Mouse (Mus musculus) forebrain, embryonic 14.5 days (tissue): ENCODE data around the gene Cdc42bpg. TPM values are rescaled to one million over a fixed set of nuclear protein-coding genes. Genes with fewer than 3 reads are reported as not detected.

Experiments
- ATAC-seq: fragments of 200-750 bp; cut with Nextera tagmentation; 2 replicates; pipeline ENCODE4 v1.8.0; 2017; ENCODE audit warnings: mild to moderate bottlenecking, moderate library complexity
- DNase-seq: peaks from one replicate; pipeline ENCODE4 v3.0.0-alpha.2; 2015; ENCODE audit warnings: low spot score
- H3K27ac ChIP-seq: fragments of 300-500 bp; sonication (generic); 2 replicates; pipeline ENCODE4 v1.5.1; 2014; ENCODE audit warnings: low read depth, mild to moderate bottlenecking, control low read depth, low read length, moderate library complexity
- H3K27me3 ChIP-seq: fragments of 300-500 bp; sonication (generic); replicated peaks from 2 replicates; pipeline ENCODE4 v1.6.1; 2014; ENCODE audit warnings: low read length, control low read depth, mixed read lengths; ENCODE audit not compliant: control insufficient read depth, insufficient read depth
- H3K36me3 ChIP-seq: fragments of 300-500 bp; sonication (generic); 2 replicates; pipeline ENCODE4 v1.6.1; 2014; ENCODE audit warnings: low read length, control low read depth; ENCODE audit not compliant: control insufficient read depth, insufficient read depth
- H3K4me1 ChIP-seq: fragments of 300-500 bp; sonication (generic); 2 replicates; pipeline ENCODE4 v1.6.1; 2014; ENCODE audit warnings: antibody characterized with exemption, low read length, control low read depth; ENCODE audit not compliant: control insufficient read depth, insufficient read depth
- H3K4me2 ChIP-seq: fragments of 300-500 bp; sonication (generic); 2 replicates; pipeline ENCODE4 v1.6.1; 2014; ENCODE audit warnings: mild to moderate bottlenecking, control low read depth, low read length
- H3K4me3 ChIP-seq: fragments of 300-500 bp; sonication (generic); 2 replicates; pipeline ENCODE4 v1.5.1; 2014; ENCODE audit warnings: low read depth, low read length, control low read depth
- H3K9ac ChIP-seq: fragments of 300-500 bp; sonication (generic); 2 replicates; pipeline ENCODE4 v1.6.1; 2014; ENCODE audit warnings: mild to moderate bottlenecking, low read length, control low read depth, moderate library complexity
- H3K9me3 ChIP-seq: fragments of 300-500 bp; sonication (generic); replicated peaks from 2 replicates; pipeline ENCODE4 v1.6.1; 2016; ENCODE audit warnings: low read length, control low read depth, mixed read lengths; ENCODE audit not compliant: control insufficient read depth
- WGBS: fragments of 180-500 bp; shearing (Covaris S2); extraction: QIAGEN DNeasy Blood & Tissue Kit; methylation state at CpG from one replicate; pipeline ENCODE4 v1.1.7; 2014; 5-methylcytosine and 5-hydroxymethylcytosine counted together
- polyA plus RNA-seq: library from polyadenylated mRNA; unstranded; fragments of >200 nt; fragmentation: Nextera tagmentation; extraction: Ambion mirVana; gene quantifications from 2 replicates; pipeline ENCODE4 v1.2.1, GENCODE M21; 2014

The Cdc42bpg gene
- polyA plus RNA-seq, 1 experiment from 2014 or later = 0.61 TPM

DNA sequence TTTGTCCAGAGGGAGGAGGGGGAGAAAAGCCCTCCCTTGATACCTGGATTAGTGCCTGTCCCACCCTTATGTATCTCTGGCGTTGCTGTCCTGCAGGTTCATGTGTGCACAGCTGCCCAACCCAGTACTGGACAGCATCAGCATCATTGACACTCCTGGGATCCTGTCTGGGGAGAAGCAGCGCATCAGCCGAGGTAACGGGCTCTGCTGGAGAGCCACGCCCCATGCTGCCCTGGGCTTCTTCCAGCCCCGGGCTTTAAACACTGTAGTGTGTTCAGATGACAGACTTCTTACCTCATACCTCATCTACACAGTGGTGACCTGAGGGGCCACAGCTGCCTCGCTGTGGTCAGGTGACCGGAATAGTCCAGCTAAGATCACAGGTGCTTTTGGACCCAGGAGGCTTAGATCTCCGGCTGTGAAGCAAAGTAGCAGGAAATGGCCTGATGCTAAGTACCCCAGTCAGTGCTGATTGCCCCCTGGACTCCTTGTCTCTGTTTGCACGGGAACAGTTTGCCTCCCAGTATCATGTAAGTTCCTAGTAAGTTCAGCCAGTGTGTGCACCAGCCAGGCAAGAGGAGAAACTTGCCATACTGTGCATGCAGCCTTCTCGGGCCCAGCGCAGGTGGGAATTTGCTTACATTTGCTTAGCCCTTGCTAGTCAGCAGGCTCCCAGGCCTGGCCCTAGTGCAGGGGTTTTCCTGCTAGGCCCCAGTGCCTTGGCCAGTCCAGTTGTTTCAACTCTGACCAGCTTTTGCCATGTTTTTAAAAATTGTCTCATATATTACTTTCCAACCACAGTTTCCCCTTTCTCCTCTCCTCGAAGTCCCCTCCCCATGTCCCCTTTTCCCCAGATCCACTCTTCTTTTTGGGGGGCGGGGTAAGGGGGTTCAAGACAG lies 24.9 kb upstream of the Cdc42bpg start:
- Histone ChIP-seq H3K36me3 (peaks cover 61% of the 10 kb centered on the region), H3K27ac (no peak overlapping the region), H3K9ac (no peak overlapping the region), H3K4me1 (peaks cover 18% of the 10 kb centered on the region), H3K4me2 (no peak overlapping the region), H3K27me3 (no peaks in the 10 kb centered on the region), H3K9me3 (no peaks in the 10 kb centered on the region), H3K4me3 (no peak overlapping the region)
- WGBS = 90% methylated on average over 14 of the region's 14 CpGs
- DNase-seq (no peak), ATAC-seq (no peak)

- H3K4me2 ChIP-seq = no peak overlapping the region
- DNase-seq (no peak), ATAC-seq (no peak)
- H3K4me3 ChIP-seq = no peak overlapping the region
- no peak overlapping the region for H3K27ac ChIP-seq
- H3K9me3 ChIP-seq = no peaks in the 10 kb centered on the region
- no peak overlapping the region for H3K9ac ChIP-seq
- 90% methylated on average over 5 of the region's 5 CpGs for WGBS
- peaks cover 15% of the 10 kb centered on the region for H3K4me1 ChIP-seq
- H3K36me3 ChIP-seq = peaks cover 68% of the 10 kb centered on the region
- no peaks in the 10 kb centered on the region for H3K27me3 ChIP-seq
These were observed 23.3 kb upstream of the Cdc42bpg start for GRCm38 (mm10) chr19:6283001-6283400.

DNA sequence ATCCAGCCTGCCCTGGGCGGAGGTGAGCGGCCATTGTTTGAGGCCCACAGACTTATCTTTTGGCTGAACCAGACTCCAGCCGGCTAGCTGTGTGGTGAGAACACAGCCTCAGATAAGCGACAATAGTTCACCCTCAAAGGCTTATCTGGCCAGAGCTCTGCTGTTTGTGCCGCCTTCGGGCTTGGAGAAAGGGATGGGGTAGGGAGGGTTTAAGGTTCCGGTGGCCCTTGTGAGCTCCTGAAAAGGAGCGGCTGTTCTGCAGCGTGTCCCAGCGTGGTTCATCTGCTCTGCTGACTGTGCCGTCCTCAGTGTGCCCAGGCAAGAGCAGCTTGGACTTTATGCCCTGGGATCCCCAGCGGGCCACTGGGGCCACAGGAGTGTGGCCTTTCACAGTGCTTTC lies 21.8 kb upstream of the Cdc42bpg start:
- Histone ChIP-seq H3K27ac (no peak overlapping the region), H3K4me2 (no peak overlapping the region), H3K9me3 (no peaks in the 10 kb centered on the region), H3K36me3 (peaks cover 68% of the 10 kb centered on the region), H3K4me1 (no peaks in the 10 kb centered on the region; the same call in 1 of the 2 replicates), H3K9ac (no peak overlapping the region), H3K27me3 (no peaks in the 10 kb centered on the region), H3K4me3 (no peak overlapping the region)
- DNase-seq (no peak), ATAC-seq (no peak)
- 91% methylated on average over 12 of the region's 12 CpGs for WGBS

GRCm38 (mm10) chr19:6285226-6285625 lies 21.0 kb upstream of the Cdc42bpg start:
- ATAC-seq (no peak), DNase-seq (no peak)
- H3K9ac ChIP-seq = no peak overlapping the region
- no peaks in the 10 kb centered on the region for H3K9me3 ChIP-seq
- no peaks in the 10 kb centered on the region for H3K27me3 ChIP-seq
- H3K36me3 ChIP-seq = peaks cover 64% of the 10 kb centered on the region
- 85% methylated on average over 8 of the region's 8 CpGs for WGBS
- no peak overlapping the region for H3K27ac ChIP-seq
- H3K4me2 ChIP-seq = no peak overlapping the region
- no peaks in the 10 kb centered on the region for H3K4me1 ChIP-seq
- no peak overlapping the region for H3K4me3 ChIP-seq

DNA sequence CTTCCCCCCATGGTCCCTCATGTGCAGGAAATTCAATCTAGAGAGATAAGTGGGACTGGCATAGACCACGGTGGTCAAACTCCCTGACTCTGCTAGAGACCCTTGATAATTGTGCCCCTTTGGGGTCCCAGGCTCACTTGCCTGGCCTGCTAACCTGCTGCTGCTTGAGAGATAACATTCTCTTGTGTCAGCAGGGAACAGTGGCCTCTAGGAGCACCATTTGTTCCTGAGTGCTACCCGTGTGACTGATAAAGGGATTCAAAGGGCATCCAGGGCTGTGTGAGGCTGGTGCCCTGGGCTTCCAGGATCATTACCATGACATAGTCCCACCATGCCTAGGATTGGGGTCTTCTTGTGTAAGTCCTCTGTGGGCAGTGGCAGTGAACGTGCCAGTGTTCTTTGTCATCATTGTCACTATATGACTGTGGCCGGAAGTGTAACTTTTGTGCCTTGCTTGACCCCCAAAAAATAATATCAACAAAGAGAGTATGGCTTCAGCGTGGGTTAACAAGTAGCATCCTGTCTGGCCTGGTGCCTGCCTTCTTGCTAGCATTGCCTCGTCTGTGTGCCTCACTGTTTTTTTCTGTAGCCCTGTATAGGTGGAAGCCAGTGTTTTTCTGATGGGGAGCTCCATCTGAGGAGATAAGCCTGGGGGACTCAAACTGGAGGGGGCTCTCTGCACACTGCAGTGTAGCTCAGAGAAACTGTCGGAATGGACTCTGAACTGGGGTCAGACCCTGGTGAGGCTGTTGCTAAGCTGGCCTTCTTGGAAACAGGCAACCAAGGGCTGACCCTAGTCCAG lies 20.4 kb upstream of the Cdc42bpg start:
- no peak for ATAC-seq
- 86% methylated on average over 7 of the region's 7 CpGs for WGBS
- Histone ChIP-seq H3K27ac (no peak overlapping the region), H3K9ac (no peak overlapping the region), H3K4me1 (no peaks in the 10 kb centered on the region), H3K27me3 (no peaks in the 10 kb centered on the region), H3K36me3 (peaks cover 58% of the 10 kb centered on the region), H3K4me2 (no peak overlapping the region), H3K9me3 (no peaks in the 10 kb centered on the region), H3K4me3 (no peak overlapping the region)
- no peak for DNase-seq

DNA sequence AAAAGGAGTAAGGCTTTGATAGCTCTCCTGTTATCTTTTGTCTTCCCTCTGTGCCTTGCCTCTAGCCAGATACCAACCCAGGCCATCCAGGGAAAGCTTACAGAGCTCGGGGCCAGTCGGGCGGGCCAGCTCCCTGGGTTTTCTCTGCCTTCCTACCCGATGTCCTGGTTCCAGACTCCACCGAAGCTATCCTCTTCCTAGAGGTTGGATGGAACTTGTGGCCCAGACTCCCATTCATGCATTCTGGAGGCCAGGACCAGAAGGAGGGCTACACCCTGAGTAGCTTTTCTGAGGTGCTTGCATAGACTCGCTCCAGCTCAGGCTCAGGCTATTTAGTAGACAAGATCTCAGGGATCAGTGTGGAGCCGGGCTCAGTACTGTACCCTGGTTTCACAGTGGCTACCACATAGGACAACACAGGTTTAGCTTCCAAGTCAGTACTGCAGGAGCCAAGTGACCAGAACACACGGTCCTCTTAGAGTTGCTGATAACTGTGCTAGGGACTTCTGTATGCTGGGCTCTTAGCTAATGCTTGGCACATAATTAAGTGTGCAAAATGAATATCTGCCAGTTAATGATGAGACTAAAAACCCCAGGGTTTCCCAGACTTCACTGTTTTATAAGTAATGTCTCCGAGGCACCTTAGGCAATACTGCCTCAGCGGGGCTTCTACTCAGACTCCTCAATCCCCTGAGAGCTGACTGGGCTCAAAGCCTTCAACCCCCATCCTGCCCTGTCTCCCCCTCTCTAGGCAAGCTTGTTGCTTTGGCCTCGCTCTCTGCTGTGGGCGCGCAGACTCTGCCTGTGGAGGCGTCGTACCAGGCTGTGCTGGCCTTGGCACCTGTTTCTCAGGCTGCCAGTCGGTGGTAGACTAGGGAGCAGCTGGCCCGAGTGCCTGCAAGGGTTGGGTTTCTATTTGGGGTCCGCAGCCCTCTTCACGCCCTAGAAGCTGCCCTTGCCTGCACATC lies 19.5 kb upstream of the Cdc42bpg start:
- no peak overlapping the region for H3K4me2 ChIP-seq
- ATAC-seq (no peak), DNase-seq (no peak)
- no peak overlapping the region for H3K4me3 ChIP-seq
- H3K9me3 ChIP-seq = no peaks in the 10 kb centered on the region
- H3K27ac ChIP-seq = no peak overlapping the region
- H3K36me3 ChIP-seq = peaks cover 51% of the 10 kb centered on the region
- H3K4me1 ChIP-seq = no peaks in the 10 kb centered on the region
- 85% methylated on average over 19 of the region's 19 CpGs for WGBS
- H3K9ac ChIP-seq = no peak overlapping the region
- H3K27me3 ChIP-seq = no peaks in the 10 kb centered on the region

DNA sequence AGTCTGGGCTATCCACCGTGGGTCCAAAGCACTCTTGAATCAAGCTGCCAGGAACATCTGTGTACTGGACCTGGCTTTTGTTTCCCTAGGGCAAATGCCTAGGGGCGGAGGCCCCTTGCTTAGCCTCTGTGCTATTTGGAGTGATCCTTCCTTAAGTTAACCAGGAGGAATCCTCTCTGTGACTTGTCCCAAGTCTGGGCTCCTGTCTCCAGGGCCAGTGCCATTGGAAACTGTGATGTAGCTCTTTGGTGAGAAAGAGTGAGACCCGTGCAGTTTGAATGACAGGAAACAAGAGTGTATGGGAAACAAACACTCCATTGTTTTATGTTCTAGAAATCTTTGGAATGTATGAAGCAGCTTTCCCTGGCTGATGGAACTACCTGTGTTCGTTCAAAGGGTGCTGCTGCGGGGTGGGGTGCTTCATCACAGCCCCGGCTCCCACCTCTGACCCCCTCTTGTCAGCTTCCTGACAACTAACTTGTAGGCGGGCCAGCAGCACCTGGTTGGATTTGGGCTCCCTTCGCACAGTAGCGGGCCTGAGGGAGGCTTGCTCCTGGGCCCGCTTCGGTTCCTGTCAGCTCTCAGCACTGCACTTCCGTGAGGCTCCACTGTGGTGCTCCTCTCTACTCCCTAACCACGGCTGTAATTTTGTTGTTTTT lies 17.9 kb upstream of the Cdc42bpg start:
- no peak overlapping the region for H3K4me3 ChIP-seq
- H3K27ac ChIP-seq = no peak overlapping the region
- ATAC-seq (no peak), DNase-seq (no peak)
- no peaks in the 10 kb centered on the region for H3K27me3 ChIP-seq
- WGBS = 81% methylated on average over 13 of the region's 13 CpGs
- no peak overlapping the region for H3K4me2 ChIP-seq
- peaks cover 36% of the 10 kb centered on the region for H3K36me3 ChIP-seq
- no peaks in the 10 kb centered on the region for H3K9me3 ChIP-seq
- H3K9ac ChIP-seq = no peak overlapping the region
- H3K4me1 ChIP-seq = no peaks in the 10 kb centered on the region

DNA sequence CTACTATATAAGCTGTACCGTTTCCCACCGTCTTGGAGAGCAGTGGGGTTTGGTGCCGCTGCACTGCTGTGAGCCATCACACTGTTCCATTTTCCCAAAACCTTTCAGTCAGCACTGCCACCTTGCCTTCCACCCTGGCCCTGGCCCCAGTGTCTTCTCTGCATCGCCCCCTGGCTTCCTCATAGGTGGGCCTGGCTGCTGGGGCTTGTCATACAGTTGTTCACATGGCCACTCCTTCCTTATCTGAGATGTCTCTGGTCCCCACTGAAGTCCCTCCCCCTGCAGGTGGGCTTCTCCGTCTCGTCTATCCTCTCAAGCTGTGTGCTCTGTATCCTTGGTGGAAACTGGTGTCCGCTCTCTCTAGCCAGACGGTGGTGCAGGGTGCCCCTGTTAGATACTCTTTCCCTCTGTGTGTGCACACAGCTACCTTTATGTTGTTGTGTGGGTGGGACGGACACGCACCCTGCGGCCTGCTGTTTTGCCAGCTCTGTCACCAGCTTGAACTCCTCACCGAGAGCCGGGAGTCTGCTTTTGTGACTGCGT lies 16.5 kb upstream of the Cdc42bpg start:
- Histone ChIP-seq H3K36me3 (peaks cover 31% of the 10 kb centered on the region), H3K27me3 (no peaks in the 10 kb centered on the region), H3K4me3 (no peak overlapping the region), H3K4me2 (no peak overlapping the region), H3K4me1 (no peaks in the 10 kb centered on the region), H3K9ac (no peak overlapping the region), H3K9me3 (no peaks in the 10 kb centered on the region), H3K27ac (no peak overlapping the region)
- 92% methylated on average over 14 of the region's 14 CpGs for WGBS
- DNase-seq (no peak), ATAC-seq (no peak)
